Mouse (Mus musculus): ENCODE results near the gene 1700029F12Rik.

The 1700029F12Rik gene

DNA sequence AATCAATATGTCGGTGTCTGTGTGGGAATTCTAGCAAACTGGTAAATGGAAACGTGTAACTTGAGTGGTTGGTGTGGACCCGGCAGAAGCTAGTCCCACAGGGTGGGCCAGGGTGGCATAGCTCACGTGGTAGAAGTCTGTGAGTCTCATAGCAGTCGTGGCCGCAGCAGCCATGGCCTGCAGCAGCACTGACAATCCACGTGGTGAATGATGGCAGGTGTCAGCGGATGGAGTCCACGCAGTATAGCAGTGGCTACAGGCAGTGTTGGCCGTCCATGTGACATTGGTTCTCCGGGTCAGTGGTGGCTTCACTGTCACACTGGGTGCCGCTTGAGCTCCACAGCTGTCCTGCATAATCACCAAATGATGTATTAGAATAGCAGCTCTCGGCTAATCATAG, 4.1 kb downstream of the 1700029F12Rik start:
- no peak for DNase-seq (ENCODE audit: low spot score in 2 of 2)

DNA sequence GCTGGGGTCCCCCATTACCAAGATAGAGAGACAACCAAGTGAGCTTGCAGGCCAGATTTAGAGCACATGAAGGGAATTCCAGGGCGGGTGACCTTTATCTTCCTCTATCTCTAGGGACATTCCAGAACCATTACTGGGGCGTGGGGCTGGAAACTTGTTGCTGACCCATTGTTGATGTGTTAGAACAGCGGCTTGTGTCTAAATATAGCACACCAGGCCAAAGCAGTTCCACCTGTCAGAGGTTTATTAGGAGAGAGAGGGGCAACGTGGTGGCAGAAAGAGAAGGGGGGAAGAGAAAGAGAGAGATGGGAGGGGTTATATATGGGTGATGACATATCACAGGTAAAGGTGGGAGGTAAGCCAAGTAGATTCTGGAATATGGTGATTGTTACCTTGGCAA, 12.3 kb downstream of the 1700029F12Rik start:
- DNase-seq (ENCODE audit: low spot score in 2 of 2), result no peak

DNA sequence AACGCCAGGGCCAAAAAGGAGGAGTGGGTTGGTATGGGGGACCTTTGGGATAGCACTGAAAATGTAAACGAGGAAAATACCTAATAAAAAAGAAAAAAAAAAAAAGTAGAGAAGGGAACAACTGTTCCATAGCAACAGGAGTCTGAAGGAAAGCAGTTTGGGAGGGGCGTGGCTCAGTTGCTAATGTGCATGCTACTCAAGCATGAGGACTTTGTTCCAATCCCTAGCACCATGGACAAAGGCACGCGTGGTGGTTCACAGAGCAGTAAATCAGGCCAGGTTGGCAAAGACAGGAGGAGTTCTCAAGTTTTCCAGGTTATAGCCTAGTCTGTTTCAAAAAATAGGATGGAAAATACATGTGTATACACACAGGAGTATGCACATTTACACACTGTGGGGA, 14.0 kb downstream of the 1700029F12Rik start:
- no peak for DNase-seq (ENCODE audit: low spot score in 2 of 2)

DNA sequence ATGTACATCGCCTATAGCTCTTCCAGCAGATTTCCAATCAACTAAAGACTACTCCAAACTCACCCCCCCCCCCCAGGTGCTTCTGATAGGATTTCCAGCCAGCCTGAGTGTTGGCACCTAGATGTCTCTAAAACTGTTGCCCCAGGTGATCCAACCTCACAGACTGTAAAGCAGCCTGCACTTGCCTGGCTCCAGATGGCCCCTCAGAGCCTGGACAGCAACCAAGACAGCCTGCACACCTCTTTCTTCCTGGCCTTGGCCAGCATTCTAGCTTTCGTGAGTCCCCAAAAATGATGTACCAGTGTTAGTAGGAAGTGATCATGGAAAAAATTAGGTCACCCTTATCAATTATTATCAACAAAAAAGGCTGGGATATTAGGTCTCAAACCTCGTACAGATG, 16.5 kb downstream of the 1700029F12Rik start:
- no peak for DNase-seq (ENCODE audit: low spot score in 2 of 2)

DNA sequence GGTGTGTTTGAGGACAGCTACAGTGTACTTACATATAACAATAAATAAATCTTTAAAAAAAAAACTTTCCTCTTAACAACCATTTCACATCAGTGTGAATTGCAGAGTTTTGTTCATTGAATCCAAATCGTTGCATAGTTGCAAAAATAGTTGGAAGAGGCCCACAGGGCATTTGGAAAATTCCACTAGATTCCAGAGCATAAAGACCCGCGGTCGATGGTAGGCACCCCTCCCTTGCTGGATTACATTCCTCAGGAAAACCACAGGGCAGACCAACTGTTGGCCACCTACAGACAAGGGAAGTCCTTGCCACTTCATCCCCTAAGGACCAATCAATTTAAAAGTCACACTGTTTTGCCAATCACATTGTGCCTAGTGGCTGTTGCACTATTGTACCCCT, 19.8 kb downstream of the 1700029F12Rik start:
- no peak for DNase-seq (ENCODE audit: low spot score in 2 of 2)

DNA sequence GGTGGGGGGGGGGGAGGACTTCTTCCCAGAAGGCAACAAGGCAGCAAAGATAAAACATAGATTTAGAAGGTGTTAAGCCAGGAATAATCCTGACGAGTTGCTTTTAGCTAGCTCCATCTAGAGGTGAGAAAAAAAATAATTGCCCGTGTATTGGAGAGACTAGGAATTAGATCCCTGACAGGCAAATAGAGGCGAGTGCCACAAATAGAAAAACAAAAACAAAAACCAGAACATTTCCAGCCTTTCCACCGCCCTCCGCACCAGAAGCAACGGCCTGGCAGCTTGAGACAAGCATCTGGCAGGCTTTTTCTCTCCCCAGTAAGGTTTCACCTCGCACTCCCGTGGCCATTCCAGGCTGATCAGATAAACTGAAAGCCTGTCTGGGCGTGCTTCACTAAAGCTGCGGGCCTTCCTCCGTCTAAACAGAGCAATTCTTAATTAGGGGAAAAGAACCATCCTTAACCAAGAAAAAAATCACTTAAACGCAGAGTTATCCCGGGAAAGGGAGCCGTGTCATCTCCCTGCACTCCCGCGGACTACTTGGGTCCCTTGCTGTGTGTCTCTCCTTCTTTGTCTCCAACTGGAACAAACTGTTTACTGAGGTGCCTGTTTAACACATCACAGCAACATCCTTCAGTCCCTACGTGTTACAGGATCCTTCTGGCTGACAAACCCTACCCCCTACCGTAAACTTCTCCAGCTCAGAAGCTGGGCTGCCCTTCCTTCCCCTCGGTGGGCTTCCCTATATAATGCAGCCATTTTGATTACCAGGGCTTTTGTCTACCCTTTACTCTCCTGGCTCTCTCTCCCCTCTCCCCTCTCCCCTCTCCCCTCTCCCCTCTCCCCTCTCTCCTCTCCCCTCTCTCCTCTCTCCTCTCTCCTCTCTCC, 25.7 kb downstream of the 1700029F12Rik start:
- DNase-seq (ENCODE audit: low spot score in 2 of 2), result peak; percentile 27 to 48

DNA sequence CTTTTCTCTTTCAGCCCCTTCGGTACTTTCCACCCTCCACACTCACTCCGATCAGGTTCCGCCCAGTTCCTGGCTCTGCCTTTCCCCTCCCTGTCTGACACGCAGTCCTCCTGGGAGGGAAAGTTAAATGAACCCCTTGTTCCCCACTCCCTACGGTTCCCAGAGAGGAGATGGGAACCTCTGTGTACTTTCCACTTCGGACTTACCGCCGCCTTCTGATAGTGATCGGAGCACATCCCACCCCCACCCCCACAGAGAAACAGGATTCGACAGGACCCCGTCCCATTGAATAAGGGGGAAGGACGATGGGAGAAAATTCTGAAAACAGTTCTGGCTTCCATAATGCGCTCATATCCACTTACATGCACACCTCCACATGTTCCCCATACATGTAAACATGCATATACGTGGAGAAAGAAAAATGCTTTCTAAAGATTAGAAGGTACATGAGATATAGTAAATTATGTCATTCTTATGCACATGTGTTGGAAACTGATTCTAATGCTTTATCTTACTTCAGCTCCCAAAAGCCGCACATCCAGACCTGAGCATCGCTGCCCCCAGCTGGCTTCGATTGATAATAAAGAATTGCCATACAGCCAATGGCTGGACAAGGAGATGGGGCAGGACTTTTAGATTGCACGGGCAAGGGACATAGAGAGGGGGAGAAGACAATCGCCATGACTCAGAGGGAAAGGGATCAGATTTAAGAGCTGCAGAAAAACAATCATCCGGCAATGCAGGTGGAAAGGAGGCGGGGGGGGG, 26.5 kb downstream of the 1700029F12Rik start:
- DNase-seq (ENCODE audit: low spot score in 2 of 2), result peak in 1 of 2 experiments; percentile 30

DNA sequence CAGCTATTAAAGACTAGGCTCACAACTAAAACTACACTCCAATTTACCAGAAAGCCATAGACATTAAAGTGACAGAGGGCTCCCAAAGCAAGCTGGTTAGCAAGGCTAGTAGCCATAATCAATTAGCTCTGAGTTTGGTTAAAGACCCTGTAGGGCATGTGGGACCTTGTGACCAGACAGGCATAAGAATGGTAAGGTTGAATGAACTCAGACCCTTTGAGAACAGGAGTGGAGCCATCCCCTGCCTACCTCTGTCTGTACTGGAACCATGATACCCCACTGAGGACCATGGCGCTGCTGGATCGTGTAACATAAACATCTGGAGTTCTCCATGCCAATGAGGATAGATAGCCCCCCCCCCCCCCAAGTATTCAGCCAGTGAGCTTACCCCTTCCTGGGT, 27.4 kb downstream of the 1700029F12Rik start:
- no peak for DNase-seq (ENCODE audit: low spot score in 2 of 2)

DNA sequence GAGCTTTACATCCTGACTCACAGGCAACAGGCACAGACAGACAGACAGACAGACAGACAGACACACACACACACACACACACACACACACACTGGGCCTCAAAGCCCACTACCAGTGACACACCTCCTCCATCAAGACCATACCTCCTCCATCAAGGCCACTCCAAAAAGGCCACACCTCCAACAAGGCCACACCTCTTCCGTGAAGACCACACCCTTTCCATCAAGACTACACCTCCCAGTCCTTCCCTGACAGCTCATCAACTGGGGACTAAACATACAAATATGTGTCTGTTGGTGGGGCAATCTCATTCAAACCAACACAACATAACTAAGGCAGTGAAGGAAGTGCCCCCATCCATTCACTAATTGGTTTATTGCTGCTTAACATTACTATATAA, 37.1 kb downstream of the 1700029F12Rik start:
- DNase-seq (ENCODE audit: low spot score in 2 of 2), result no peak

DNA sequence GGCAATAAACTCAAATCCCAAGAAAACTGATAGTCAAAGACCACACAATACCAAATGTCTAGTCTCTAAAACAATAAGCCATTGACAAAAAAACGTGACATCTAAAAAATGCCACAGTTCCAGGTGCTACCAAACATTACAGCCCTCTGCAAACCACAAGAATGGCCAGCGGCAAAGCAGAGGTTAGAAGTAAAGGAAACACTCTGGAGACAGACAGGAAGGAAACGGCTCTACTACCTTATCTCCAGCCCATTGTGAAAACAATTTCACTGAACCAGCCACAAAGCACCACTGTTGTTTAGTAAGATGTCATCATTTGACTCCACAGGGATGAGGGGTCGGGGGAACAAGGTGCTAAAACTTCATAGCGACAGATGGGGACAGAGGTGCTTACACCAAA, 38.9 kb downstream of the 1700029F12Rik start:
- no peak for DNase-seq (ENCODE audit: low spot score in 2 of 2)

DNA sequence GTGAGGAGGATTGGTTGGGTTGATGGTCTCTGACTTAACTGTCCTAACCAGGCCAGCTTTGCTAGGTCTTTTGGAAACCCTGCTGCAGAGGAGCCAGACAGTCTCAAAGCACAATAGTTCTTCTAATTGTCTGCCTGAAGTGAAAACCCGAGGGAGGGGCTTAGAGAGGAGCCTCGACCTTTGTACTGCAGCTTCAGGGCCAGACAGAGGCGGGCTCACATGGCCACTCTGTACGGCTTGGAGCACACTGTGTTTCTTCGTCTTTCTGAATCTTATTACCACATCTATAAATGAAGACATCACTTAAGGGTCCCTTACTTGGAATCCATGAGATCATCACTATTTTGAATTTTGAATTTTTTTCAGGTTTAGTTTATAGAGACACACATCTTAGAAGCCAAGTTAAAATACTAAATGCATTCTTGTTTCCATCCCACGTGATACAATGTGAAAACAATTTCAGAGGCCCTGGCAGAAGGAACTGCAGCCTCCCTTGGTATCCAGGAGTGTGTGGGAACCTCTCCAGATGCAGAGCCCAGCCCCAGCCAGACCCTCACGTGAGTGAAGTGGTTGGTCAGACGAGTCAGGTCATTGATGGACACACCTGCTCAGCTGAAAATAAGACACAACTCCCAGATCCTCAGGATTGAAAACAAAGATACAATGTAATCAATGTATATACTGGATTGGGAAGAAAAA, 40.7 kb downstream of the 1700029F12Rik start:
- DNase-seq (ENCODE audit: low spot score in 2 of 2), result no peak

DNA sequence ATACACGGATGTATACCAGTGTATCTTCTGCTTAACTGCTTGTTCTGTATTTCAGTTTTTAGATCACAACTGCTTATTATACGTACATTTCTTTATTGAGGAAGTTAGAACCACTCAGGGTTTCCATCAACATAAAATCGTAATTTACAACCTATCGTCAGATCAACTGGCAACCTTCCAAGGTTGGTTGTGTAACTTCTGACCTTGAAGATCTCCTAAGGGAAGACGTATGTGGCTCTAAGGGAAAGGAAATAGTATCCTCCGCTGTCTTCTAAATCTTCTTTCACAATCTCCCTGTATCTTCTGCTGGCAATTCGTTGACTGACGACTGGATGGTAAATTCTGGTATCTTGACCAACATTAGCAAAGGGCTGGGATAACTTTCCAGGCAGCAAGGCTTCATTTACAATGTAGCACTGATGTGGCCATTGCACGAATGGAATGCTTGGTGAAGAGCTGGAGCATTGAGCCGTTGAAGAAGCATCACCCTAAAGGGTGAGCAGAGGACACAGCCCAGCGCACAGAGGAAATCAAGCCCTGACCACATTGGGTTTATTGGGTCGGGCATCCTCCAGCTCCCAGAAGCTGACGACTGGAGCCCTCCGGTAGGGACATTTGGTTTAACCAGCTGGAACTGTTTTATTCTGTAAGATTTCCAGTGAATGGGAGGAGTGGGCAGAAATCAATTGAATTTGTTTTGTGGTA, 43.4 kb downstream of the 1700029F12Rik start:
- DNase-seq (ENCODE audit: low spot score in 2 of 2), result no peak

DNA sequence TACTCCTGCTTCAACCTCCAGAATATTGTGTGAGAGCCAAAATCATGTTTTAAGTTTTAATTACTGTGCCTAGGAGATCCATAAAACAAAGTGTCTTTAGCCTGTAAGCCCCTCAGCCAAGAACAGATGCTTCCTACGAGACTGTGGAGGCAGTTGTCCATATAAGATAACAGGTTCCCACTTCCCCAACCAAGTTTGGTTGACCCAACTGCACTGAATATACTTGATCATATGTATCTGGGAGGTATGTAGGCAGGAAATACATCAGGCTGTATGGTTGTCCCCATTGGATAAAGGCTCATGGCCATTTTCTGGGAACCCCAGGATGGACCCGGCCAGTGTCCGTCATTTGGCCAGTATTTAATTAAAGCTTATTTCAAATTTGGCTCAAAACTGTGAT, 44.1 kb downstream of the 1700029F12Rik start:
- DNase-seq (ENCODE audit: low spot score in 2 of 2), result no peak

DNA sequence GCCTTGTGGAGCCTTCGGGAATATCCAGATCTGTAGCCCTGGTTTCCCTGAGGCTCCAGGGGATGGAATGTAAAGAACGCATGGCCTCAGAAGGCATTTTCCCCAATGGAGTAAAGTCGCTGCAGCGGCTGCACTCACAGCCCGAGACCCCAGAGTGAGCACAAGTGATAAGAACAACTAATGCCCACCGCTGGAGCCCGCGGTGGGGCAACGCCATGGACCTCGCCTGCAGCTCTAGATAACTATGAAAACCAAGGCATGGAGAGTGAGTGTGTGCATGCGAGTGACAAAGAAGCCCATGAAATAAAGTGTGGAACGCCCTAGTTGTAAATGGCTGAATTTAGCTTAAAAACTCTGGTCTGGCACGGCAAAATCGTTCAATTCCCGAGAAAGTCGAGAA, 45.0 kb downstream of the 1700029F12Rik start:
- no peak for DNase-seq (ENCODE audit: low spot score in 2 of 2)

DNA sequence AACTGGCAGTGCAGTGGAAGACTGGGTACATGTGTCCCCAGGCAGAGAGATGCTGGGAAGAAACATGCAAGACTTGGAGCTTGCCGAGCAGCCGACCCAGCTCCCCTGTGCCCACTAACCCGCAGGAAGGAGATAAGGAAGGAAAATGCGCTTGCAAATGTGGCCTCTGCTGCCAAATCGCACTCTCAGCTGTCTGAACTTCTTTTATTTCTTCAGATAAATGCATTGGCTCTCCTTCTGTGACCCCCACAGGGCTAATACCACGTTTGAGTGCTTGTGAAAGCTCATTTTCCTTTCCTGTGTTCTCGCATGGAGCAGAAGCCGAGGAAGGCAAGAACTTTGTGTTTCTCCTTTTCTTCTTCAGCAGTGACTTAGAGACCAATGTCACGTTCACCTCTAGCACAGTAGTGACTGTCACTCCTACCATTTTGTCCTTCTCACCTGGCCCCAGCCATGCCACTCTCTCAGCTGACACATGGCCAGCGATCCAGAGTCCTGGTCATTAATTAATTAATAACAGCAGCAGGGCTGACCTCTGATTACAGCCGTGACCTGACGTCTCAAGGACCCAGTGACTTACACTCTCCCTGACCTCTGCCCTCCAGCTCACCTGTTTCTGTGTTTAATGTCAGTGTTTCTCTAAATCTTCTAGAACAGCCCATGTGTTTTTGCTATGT, 48.4 kb downstream of the 1700029F12Rik start:
- no peak for DNase-seq (ENCODE audit: low spot score in 2 of 2)

DNA sequence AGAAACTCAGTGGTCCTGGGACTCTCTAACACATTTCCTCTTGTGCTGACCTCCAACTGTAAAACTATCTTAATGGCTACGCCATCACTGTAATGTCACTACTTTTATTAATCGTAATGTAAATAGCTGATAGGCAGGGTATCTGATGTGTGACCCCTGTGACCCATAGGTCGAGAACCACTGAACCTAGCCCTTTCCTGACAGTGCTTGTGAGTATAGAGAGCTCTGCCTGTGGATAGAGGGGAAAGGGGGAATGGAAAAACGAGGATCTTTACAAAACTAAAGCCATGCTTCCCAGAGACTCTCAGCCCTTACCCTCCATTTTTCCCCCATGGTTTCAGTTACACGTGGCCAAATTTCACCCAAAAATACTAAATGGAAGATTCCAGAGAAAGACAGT, 49.5 kb downstream of the 1700029F12Rik start:
- no peak for DNase-seq (ENCODE audit: low spot score in 2 of 2)

DNA sequence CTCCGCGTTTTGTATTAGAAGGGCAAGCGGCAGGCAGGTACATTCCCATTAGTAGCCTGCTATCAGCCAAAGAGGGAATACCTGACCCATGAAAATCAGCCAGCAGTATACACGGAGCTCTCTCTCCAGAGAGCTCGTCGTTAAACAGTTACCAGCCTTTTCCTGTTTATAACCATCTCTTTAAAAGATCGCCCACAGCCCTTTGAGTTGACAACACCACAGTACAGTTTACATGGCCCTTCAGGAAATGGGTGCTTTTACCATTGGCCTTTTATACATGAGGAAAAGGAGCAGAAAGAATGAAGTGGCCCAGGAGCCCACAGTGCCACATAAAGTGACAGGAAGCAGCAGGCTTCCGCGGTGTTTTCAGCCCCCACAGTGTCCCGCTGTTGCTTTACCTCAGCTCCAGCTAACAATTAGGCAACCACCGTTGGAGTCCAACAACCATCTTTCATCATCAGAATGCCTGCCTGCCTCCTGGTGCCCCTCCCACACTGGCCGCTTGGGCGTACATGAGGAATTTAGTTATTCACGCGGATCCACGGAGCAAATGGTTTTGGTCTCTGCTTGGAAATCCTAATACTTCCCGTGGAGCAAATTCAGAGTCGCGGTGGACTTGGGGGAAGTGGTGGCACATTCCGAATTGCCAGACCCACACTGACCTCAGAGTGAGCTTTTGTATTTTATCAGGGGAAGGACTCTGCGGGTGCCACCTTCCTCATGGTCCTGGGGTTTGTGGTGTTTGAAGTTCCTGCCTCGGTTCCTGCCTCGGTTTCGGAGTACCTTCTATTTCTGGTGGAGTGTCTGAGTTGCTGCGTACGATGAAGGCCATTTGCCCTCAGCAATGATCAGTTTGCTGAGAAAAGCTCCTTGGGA, 50.7 kb downstream of the 1700029F12Rik start:
- DNase-seq (ENCODE audit: low spot score in 2 of 2), result no peak

DNA sequence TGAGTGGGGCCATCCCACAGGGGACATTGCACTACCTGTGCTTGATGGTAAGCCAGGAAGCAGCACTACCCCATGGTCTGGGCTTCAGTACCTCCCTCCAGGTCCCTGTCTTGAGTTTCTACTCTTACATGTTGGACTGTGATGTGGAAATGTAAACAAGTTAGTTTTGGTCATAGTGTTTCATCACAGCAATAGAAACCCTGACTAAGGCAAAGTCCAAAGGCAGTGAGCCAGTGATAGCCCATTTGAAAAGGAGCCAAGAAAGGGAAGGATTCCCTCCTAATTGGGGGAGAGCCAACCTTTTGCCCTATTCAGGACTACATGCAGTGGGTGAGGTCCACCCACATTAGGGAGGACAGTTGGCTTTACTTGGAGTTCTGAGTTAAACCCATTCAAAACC, 53.6 kb downstream of the 1700029F12Rik start:
- DNase-seq (ENCODE audit: low spot score in 2 of 2), result no peak

DNA sequence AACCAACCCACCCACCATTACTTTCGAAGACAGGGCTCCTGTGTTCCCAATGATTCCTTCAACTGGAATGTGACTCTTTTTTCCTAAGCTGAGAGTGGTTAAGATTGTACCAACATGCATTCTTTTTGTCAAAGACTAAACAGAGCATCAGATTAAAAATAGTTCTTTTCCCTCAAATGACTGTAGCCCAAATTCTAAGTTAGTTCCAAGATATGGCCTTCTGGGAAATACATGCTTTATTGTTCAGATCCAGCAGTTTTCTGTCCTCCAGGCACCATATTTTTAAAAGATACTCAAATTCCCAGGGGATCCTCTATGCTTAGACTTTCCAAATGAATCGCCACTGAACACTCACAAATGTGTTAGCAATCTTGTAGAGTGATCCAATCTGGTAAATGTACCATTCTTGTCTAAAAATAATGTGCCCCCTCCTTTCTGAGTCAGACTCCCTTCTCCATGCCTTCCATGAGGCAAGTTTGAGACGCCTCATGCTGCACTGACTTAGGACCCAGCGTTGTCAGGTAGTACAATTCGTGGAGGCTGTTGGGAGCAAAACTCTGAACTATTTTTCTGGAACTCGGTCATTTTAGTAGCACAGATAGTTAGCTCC, 57.1 kb downstream of the 1700029F12Rik start:
- DNase-seq (ENCODE audit: low spot score in 2 of 2), result no peak

DNA sequence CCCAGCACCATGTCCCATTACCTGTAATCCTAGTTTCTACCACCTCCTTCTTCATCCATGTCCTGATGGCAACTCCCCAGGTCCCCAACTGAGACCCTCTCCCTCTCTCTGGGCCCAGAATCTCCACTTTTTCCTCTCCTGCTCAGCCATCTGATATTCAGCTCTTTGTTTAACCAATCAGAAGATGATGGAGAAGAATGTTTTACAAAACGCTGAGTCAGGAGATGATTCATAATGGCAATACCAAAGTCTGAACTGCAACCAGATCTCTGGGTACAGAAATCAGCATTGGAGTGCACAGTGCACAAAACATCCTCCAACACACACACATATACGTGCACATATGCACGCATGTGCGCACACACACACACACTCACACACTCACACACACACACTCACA, 60.8 kb downstream of the 1700029F12Rik start:
- DNase-seq (ENCODE audit: low spot score in 2 of 2), result no peak
